Mouse (Mus musculus) left cerebral cortex, adult 2 months (tissue): ENCODE data around the gene Ezr. TPM values are rescaled to one million over a fixed set of nuclear protein-coding genes. Genes with fewer than 3 reads are reported as not detected.

Experiments
- DNase-seq, 2 experiments: peaks; one replicate each; pipeline ENCODE4 v3.0.0; 2021 to 2022; ENCODE audit warnings: low spot score in 2 of 2, mixed read lengths in 1 of 2; ENCODE audit errors: extremely low spot score in 1 of 2
- H3K27ac ChIP-seq: fragments of 200-600 bp; 2 replicates; pipeline ENCODE4 v1.8.1; 2022
- H3K4me3 ChIP-seq: fragments of 200-600 bp; 2 replicates; pipeline ENCODE4 v1.8.1; 2022
- CTCF ChIP-seq: fragments of 200-600 bp; IDR thresholded peaks from 2 replicates; pipeline ENCODE4 v1.8.1; 2022; ENCODE audit warnings: antibody characterized with exemption, mild to moderate bottlenecking, moderate library complexity
- intact Hi-C: fragments of 180-260 bp; cut with DNase I; formaldehyde crosslinking; loops from one replicate; pipeline ENCODE4 v1.15.1; 2025
- long read RNA-seq, 2 experiments: library from polyadenylated mRNA; stranded (forward); transcript quantifications; one replicate each; pipeline ENCODE4 v2.0.0; 2021; ENCODE audit warnings: borderline mapping rate in 2 of 2
- total RNA-seq, 2 experiments: library from RNA; stranded (reverse); gene quantifications; 2 replicates each; pipeline ENCODE4 v1.2.3; 2021

Gene Ezr
- total RNA-seq = 10 to 100 TPM; 50.3 to 51.5 TPM
- long read RNA-seq, experiment 1, transcript Ezr-201 (13 exons, 3,164 nt) = major isoform, 52 of 64 reads
- long read RNA-seq, experiment 1, partial matches to known transcripts = 10 of 64 reads
- long read RNA-seq, experiment 1, other reads (novel, unspliced or antisense) = 2 of 64 reads
- long read RNA-seq, experiment 2, transcript Ezr-201 (13 exons, 3,164 nt) = major isoform, 44 of 58 reads
- long read RNA-seq, experiment 2, partial matches to known transcripts = 8 of 58 reads
- long read RNA-seq, experiment 2, other reads (novel, unspliced or antisense) = 6 of 58 reads

GRCm38 (mm10) chr17:6782611-6783005, at the start of gene Ezr:
TSS of gene Ezr (minus strand) at chr17:6782784.
- Histone ChIP-seq H3K27ac (peak within 1 kb of the TSS; percentile 74), H3K4me3 (peak within 1 kb of the TSS; percentile 67)
- intact Hi-C loops = loop anchor here (1.0 to 2.0 kb wide), 3 partner anchors 12 to 80 kb away; no protein-coding TSS in a partner anchor
- no peak for TF ChIP-seq CTCF
- peak; percentile 74 for DNase-seq

GRCm38 (mm10) chr17:6830004-6830592, 47.5 kb upstream of the Ezr start:
- no peak for TF ChIP-seq CTCF
- intact Hi-C loops = no loop called here
- Histone ChIP-seq H3K27ac (no peak overlapping the region), H3K4me3 (no peak overlapping the region)
- no peak for DNase-seq

DNA sequence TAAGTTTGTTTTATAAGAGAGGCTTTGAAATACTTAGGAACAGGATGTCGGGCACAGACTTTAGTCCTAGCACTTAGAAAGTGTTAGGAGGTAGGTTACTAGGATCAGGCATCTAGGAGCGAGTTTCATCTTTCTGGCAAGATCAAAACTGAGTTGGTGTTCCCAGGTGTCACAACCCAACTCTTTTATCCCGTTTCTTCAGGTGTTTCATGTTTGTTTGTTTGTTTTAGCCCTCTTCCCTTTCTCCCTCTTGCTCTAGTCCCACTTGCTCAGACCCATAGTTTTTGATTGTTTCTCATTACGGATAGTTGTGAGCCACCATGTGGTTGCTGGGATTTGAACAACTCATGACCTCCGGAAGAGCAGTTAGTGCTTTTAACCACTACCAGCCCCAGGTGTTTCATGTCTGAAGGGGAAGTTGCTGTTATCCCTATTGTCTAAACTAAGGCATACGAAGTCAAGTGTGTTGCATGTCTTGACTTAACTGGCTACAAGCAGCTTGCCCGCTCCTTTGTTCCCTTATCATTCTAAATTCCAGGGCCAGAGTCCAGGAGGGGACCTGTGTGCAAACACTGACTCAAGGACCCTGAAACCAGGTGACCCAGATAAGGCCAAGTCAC, 46.1 kb upstream of the Ezr start:
- DNase-seq = no peak
- Histone ChIP-seq H3K27ac (peak overlapping the region; percentile 91), H3K4me3 (peak overlapping the region; percentile 66)
- TF ChIP-seq CTCF = no peak
- intact Hi-C loops = loop anchor here (2.0 kb wide), 1 partner anchor 46 kb away; the partner anchor contains the start of gene Ezr

DNA sequence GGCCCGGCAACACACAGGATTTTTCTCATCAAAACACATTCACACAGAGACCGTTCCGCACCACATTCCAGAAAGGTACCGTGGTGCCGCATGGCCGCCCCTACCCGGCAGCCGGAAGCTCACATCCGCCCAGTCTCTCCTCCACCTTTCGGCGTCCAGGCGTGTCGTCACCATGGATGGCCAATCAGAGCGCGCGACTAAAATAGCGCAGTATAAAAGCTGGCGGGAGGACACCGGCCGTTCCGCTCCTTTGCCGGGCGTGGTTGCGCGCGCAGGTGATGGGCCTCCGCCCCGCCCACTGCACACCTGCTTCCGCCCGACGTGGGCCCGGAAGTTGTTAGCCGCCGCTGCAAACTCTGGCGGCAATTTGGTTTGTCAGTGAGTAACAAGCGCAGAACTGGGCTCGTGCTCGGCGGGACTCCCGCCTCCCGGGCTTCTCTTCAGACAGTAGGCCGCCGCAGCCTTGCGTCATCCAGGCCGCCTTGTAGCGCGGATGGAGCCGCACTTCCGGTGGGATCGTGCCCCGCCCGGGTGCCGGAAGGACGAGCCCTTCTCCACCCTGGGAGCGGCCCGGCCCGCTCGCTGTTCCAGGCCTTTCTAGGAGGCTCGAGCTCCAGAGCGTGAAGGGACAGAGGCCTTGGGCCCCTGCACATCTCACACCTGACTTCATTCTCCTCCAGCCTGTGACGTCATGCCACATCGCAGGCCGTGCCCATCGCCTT, 45.3 kb upstream of the Ezr start:
- H3K27ac ChIP-seq = peak overlapping the region; percentile 91
- no peak for TF ChIP-seq CTCF
- peak overlapping the region; percentile 66 for H3K4me3 ChIP-seq
- DNase-seq = peak; percentile 92
- intact Hi-C loops = loop anchor here (2.0 kb wide), 1 partner anchor 45 kb away; the partner anchor contains the start of gene Ezr

DNA sequence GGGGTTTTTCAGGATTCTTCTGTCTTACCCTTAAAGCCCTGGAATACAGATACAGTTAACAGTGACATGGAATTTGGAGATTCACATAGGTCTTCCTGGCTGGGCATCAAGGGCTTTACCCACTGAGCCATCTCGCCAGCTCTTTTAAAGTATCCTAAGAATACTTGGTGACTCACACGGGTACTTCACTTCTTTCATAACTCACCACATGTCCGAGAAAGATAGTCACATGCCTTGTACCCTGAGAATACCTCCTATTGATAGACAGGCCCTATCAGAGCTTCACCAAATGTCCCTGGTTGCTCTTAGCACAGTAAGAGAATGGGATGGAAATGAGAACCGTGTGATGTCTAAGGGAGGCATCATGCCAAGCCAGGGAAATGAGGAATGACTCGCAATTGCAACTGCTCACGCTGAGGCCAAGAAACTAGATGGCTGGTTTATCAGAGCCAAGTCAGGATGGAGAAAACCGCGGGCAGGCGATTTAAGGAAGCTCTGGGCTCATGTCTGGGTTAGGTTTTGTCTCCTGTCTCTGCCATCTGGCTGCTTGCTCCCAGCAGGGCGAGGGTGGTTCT, 44.7 kb upstream of the Ezr start:
- DNase-seq = no peak
- H3K4me3 ChIP-seq = peak overlapping the region; percentile 66
- intact Hi-C loops = no loop called here
- no peak for TF ChIP-seq CTCF
- peak overlapping the region; percentile 91 for H3K27ac ChIP-seq

GRCm38 (mm10) chr17:6816796-6817195, 34.2 kb upstream of the Ezr start:
- Histone ChIP-seq H3K4me3 (no peak overlapping the region), H3K27ac (no peak overlapping the region)
- TF ChIP-seq CTCF = no peak
- intact Hi-C loops = no loop called here
- DNase-seq = no peak

GRCm38 (mm10) chr17:6816151-6816550, 33.6 kb upstream of the Ezr start:
- H3K4me3 ChIP-seq = no peak overlapping the region
- no peak for DNase-seq
- no peak for TF ChIP-seq CTCF
- no peak overlapping the region for H3K27ac ChIP-seq
- intact Hi-C loops = no loop called here

- Histone ChIP-seq H3K4me3 (no peak overlapping the region), H3K27ac (no peak overlapping the region)
- no peak for TF ChIP-seq CTCF
- DNase-seq = no peak
- intact Hi-C loops = no loop called here
Observed at GRCm38 (mm10) chr17:6814656-6815055, 32.1 kb upstream of the Ezr start.

- Histone ChIP-seq H3K27ac (no peak overlapping the region), H3K4me3 (no peak overlapping the region)
- DNase-seq = no peak
- intact Hi-C loops = no loop called here
- TF ChIP-seq CTCF = no peak
Observed at GRCm38 (mm10) chr17:6812851-6813191, 30.2 kb upstream of the Ezr start.

DNA sequence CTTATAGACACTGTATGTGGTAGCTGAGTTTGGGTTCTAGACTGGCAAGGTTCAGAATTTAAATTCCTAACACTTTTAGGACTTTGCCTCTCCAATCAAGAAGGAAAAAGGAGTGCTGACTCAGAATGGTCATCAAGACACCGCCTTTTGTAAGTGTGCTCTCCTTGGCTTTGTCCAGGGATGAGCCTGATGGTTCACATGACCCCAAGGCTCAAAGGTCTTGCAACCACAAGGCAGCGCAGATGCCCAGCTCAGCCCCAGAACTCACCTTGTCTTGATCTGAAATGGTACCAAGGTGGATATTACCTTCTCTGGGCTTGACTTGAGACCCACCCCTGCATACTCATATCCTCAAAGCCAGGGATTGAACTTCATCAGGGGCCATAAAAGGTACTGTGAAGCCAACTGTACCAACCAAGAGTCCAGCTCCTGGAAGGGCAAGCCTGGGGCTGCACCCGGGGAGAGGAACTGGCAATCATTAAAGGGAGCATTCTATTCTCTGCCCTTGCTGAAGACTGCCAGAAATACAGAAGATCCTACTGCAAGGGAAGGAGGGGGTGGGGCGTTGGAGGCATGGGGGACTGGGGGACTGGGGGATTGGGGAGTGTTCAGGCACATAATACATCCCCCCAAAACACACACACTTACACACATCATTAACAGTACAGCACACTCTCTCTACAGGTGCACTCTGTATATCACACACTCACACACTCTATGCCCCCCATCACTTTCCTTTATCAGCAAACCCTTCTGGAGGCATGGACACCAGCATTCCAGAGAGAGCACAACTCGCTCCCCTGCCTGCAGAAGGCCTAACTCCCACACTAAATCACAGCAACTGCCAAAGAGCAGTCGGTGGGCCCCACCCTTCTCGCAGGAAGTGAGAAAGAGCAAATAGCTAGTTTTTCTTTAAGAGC, 29.6 kb upstream of the Ezr start:
- DNase-seq = no peak
- intact Hi-C loops = no loop called here
- no peak overlapping the region for H3K4me3 ChIP-seq
- H3K27ac ChIP-seq = no peak overlapping the region
- TF ChIP-seq CTCF = no peak

GRCm38 (mm10) chr17:6809331-6809730, 26.7 kb upstream of the Ezr start:
- no peak overlapping the region for H3K4me3 ChIP-seq
- intact Hi-C loops = no loop called here
- DNase-seq = no peak
- H3K27ac ChIP-seq = peak overlapping the region; percentile 61
- no peak for TF ChIP-seq CTCF
